Mouse (Mus musculus) kidney, postnatal 25 days (tissue): ENCODE data around the gene Pttg1.

Experiments
- DNase-seq, 2 experiments: peaks; one replicate each; pipeline ENCODE4 v3.0.0; 2021; ENCODE audit warnings: mixed read lengths in 2 of 2

Pttg1 gene

GRCm38 (mm10) chr11:43374956-43375355, 51.1 kb downstream of the Pttg1 start:
- no peak for DNase-seq

DNA sequence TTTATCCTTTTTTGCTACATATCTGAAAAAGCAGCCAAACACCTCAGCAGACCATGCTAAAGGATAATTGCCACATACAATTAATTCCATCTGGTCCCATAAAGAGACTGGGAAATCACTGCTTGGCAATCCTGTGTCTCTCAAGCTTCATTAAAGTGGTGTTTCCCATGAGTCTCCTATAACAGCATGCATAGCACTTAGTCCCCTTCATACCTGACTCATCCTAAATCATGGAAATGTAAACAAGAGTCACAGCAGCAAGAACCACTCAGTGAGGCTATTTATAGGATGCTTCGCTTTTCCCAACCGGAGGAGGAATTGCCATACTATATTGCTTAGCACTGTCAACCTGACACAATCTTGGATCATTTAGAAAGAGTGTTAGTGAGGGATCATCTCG, 52.7 kb downstream of the Pttg1 start:
- no peak for DNase-seq

DNA sequence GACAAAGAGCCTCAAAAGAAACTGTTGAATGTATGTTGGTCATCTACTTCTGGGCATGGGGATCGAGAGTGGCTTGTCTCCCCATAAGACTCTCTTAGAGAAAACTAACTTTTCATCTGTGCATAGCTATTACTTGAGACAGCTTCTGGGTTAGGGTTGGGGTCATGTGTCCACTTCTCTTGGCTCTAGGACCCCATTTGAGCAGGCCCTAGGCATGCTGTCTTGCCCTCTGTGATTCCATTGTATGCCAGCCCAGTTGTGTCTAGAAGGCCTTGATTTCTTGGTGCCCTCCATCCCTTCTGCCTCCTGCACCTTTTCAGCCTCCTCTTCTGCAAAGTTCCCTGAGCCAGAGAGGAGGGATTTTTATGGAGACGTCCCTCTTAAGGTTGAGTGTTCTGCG, 54.2 kb downstream of the Pttg1 start:
- no peak for DNase-seq
